Mouse (Mus musculus) heart, embryonic 10.5 days (tissue): Measurements from ENCODE around the gene Gpr108. TPM values are rescaled to one million over a fixed set of nuclear protein-coding genes. Genes with fewer than 3 reads are reported as not detected.

Experiments
- DNase-seq: peaks from one replicate; pipeline ENCODE4 v3.0.0-alpha.2; 2017; ENCODE audit warnings: low spot score
- H3K27ac ChIP-seq: fragments of 300-500 bp; sonication (generic); 2 replicates; pipeline ENCODE4 v1.5.1; 2016; ENCODE audit warnings: mild to moderate bottlenecking
- H3K27me3 ChIP-seq: fragments of 300-500 bp; sonication (generic); 2 replicates; pipeline ENCODE4 v1.6.1; 2016; ENCODE audit warnings: mild to moderate bottlenecking; ENCODE audit not compliant: poor library complexity, insufficient read depth, severe bottlenecking
- H3K36me3 ChIP-seq: fragments of 300-500 bp; sonication (generic); 2 replicates; pipeline ENCODE4 v1.6.1; 2016; ENCODE audit warnings: mild to moderate bottlenecking, moderate library complexity
- H3K4me1 ChIP-seq: fragments of 300-500 bp; sonication (generic); 2 replicates; pipeline ENCODE4 v1.6.1; 2016; ENCODE audit warnings: mild to moderate bottlenecking
- H3K4me3 ChIP-seq: fragments of 300-500 bp; sonication (generic); 2 replicates; pipeline ENCODE4 v1.5.1; 2016; ENCODE audit warnings: mild to moderate bottlenecking, moderate library complexity
- H3K9me3 ChIP-seq: fragments of 300-500 bp; sonication (generic); 2 replicates; pipeline ENCODE4 v1.6.1; 2016; ENCODE audit warnings: mild to moderate bottlenecking, moderate library complexity
- WGBS: fragments of 180-500 bp; shearing (Covaris S2); methylation state at CpG from one replicate; pipeline ENCODE4 v1.1.7; 2016; 5-methylcytosine and 5-hydroxymethylcytosine counted together
- microRNA-seq: library from miRNA; unstranded; fragments of <30 nt; microRNA quantifications from one replicate; pipeline ENCODE4, GENCODE M21; 2017
- polyA plus RNA-seq: library from polyadenylated mRNA; unstranded; fragments of >200 nt; fragmentation: Nextera tagmentation; extraction: Ambion mirVana; gene quantifications from 2 replicates; pipeline ENCODE4 v1.2.1, GENCODE M21; 2016

The Gpr108 gene
- polyA plus RNA-seq, 1 experiment from 2014 or later: 28.6 TPM

GRCm38 (mm10) chr17:57207938-57208337 lies 40.3 kb downstream of the Gpr108 start:
- no peak overlapping the region for H3K27ac ChIP-seq
- peak; percentile 64 for DNase-seq

GRCm38 (mm10) chr17:57201841-57202724 lies 46.2 kb downstream of the Gpr108 start:
- 74% methylated on average over 10 of the region's 10 CpGs for WGBS
- Histone ChIP-seq H3K27me3 (no peaks in the 10 kb centered on the region; the same call in 1 of the 2 replicates), H3K27ac (no peak overlapping the region), H3K4me1 (no peaks in the 10 kb centered on the region), H3K4me3 (no peak overlapping the region), H3K36me3 (no peaks in the 10 kb centered on the region), H3K9me3 (no peaks in the 10 kb centered on the region)
- no peak for DNase-seq

More at GRCm38 (mm10) chr17:57207938-57208337, 40.3 kb downstream of the Gpr108 start:
- no peak overlapping the region for H3K4me3 ChIP-seq
- H3K27me3 ChIP-seq: peaks cover 4% of the 10 kb centered on the region; the same call in 1 of the 2 replicates
- H3K4me1 ChIP-seq: no peaks in the 10 kb centered on the region
- no peaks in the 10 kb centered on the region for H3K36me3 ChIP-seq
- WGBS: 79% methylated on average over 3 of the region's 3 CpGs
- no peaks in the 10 kb centered on the region for H3K9me3 ChIP-seq

GRCm38 (mm10) chr17:57198252-57198651 lies 50.0 kb downstream of the Gpr108 start:
- H3K4me3 ChIP-seq: no peak overlapping the region
- no peaks in the 10 kb centered on the region for H3K4me1 ChIP-seq
- H3K36me3 ChIP-seq: no peaks in the 10 kb centered on the region
- no peaks in the 10 kb centered on the region for H3K9me3 ChIP-seq
- 69% methylated on average over 3 of the region's 3 CpGs for WGBS
- DNase-seq: no peak
- H3K27me3 ChIP-seq: no peaks in the 10 kb centered on the region
- no peak overlapping the region for H3K27ac ChIP-seq

- 77% methylated on average over 8 of the region's 8 CpGs for WGBS
- no peaks in the 10 kb centered on the region for H3K36me3 ChIP-seq
- no peak overlapping the region for H3K27ac ChIP-seq
- H3K27me3 ChIP-seq: no peaks in the 10 kb centered on the region
- no peak overlapping the region for H3K4me3 ChIP-seq
- no peaks in the 10 kb centered on the region for H3K4me1 ChIP-seq
- no peak for DNase-seq
- no peaks in the 10 kb centered on the region for H3K9me3 ChIP-seq
Measured at GRCm38 (mm10) chr17:57195326-57196010, 52.8 kb downstream of the Gpr108 start.

GRCm38 (mm10) chr17:57194771-57195170 lies 53.5 kb downstream of the Gpr108 start:
- Histone ChIP-seq H3K36me3 (no peaks in the 10 kb centered on the region), H3K27me3 (no peaks in the 10 kb centered on the region), H3K9me3 (no peaks in the 10 kb centered on the region), H3K4me1 (no peaks in the 10 kb centered on the region), H3K4me3 (no peak overlapping the region), H3K27ac (no peak overlapping the region)
- DNase-seq: no peak
- WGBS: 79% methylated on average over 3 of the region's 3 CpGs

GRCm38 (mm10) chr17:57194041-57194507 lies 54.2 kb downstream of the Gpr108 start, which contains the start of gene Tnfsf14:
Gene Tnfsf14, minus strand, starts transcription at chr17:57194177.
- Histone ChIP-seq H3K9me3 (no peaks in the 10 kb centered on the region), H3K36me3 (no peaks in the 10 kb centered on the region), H3K27me3 (no peaks in the 10 kb centered on the region), H3K4me3 (no peak within 1 kb of the TSS), H3K27ac (no peak within 1 kb of the TSS), H3K4me1 (no peaks in the 10 kb centered on the region)
- WGBS: 74% methylated on average over 11 of the region's 11 CpGs
- DNase-seq: no peak

- Histone ChIP-seq H3K27ac (no peak overlapping the region), H3K36me3 (no peaks in the 10 kb centered on the region), H3K9me3 (no peaks in the 10 kb centered on the region), H3K27me3 (no peaks in the 10 kb centered on the region), H3K4me3 (no peak overlapping the region), H3K4me1 (no peaks in the 10 kb centered on the region)
- 72% methylated on average over 12 of the region's 12 CpGs for WGBS
- no peak for DNase-seq
Measured at GRCm38 (mm10) chr17:57188510-57189192, 59.6 kb downstream of the Gpr108 start.

GRCm38 (mm10) chr17:57185641-57186040 lies 62.6 kb downstream of the Gpr108 start:
- DNase-seq: no peak
- Histone ChIP-seq H3K9me3 (no peaks in the 10 kb centered on the region), H3K4me3 (no peak overlapping the region), H3K4me1 (no peaks in the 10 kb centered on the region), H3K27me3 (no peaks in the 10 kb centered on the region), H3K36me3 (no peaks in the 10 kb centered on the region), H3K27ac (no peak overlapping the region)
- WGBS: 54% methylated on average over 2 of the region's 2 CpGs

Small RNA genes within 50 kb of the gene (microRNA-seq; reads per million reads assigned to microRNA genes)
- gene Mir6978: not detected

Other genes with a start within 250 kb of the Gpr108 start
- 0.53 TPM in 1 of 2 replicates, not detected in the other for gene Pspn, start 248.4 kb downstream of the Gpr108 start, polyA plus RNA-seq
- 39.4 and 56.0 TPM in 2 replicates for gene Gtf2f1, start 237.2 kb downstream of the Gpr108 start, polyA plus RNA-seq
- 0.12 and 0.36 TPM in 2 replicates for gene Gm17949, start 237.0 kb downstream of the Gpr108 start, polyA plus RNA-seq
- gene Khsrp, start 216.9 kb downstream of the Gpr108 start, polyA plus RNA-seq: 30.1 and 31.3 TPM in 2 replicates
- not detected in 2 replicates for gene Slc25a41, start 206.8 kb downstream of the Gpr108 start, polyA plus RNA-seq
- gene Crb3, start 189.3 kb downstream of the Gpr108 start, polyA plus RNA-seq: 0.65 and 3.6 TPM in 2 replicates
- 8.6 and 8.7 TPM in 2 replicates for gene Slc25a23, start 188.6 kb downstream of the Gpr108 start, polyA plus RNA-seq
- 0.68 and 2.2 TPM in 2 replicates for gene Dennd1c, start 169.9 kb downstream of the Gpr108 start, polyA plus RNA-seq
- 9.1 and 14.7 TPM in 2 replicates for gene Tubb4a, start 160.7 kb downstream of the Gpr108 start, polyA plus RNA-seq
- 5.7 and 7.0 TPM in 2 replicates for gene Tnfsf9, start 143.1 kb downstream of the Gpr108 start, polyA plus RNA-seq
- not detected in 2 replicates for gene Cd70, start 98.7 kb downstream of the Gpr108 start, polyA plus RNA-seq
- gene Tnfsf14, start 54.3 kb downstream of the Gpr108 start, polyA plus RNA-seq: 0.27 and 0.28 TPM in 2 replicates
- 0.46 and 5.3 TPM in 2 replicates for gene C3, start 20.3 kb downstream of the Gpr108 start, polyA plus RNA-seq
- gene Trip10, start 1.0 kb upstream of the Gpr108 start, polyA plus RNA-seq: 44.4 and 46.8 TPM in 2 replicates
- 1.2 and 2.7 TPM in 2 replicates for gene Vav1, start 30.7 kb upstream of the Gpr108 start, polyA plus RNA-seq
- 0.36 and 0.60 TPM in 2 replicates for gene Adgre1, start 110.2 kb upstream of the Gpr108 start, polyA plus RNA-seq